Mouse (Mus musculus) embryonic facial prominence, embryonic 13.5 days (tissue): ENCODE results near the gene Tm9sf4. TPM values are rescaled to one million over a fixed set of nuclear protein-coding genes. Genes with fewer than 3 reads are reported as not detected.

Source experiments
- ATAC-seq: fragments of 200-750 bp; cut with Nextera tagmentation; 2 replicates; pipeline ENCODE4 v1.8.0; 2017; ENCODE audit warnings: low read depth; ENCODE audit not compliant: insufficient number of reproducible peaks, insufficient read depth, low FRiP score, low TSS enrichment
- H3K27ac ChIP-seq: fragments of 300-500 bp; sonication (generic); 2 replicates; pipeline ENCODE4 v1.5.1; 2015; ENCODE audit warnings: moderate library complexity, mild to moderate bottlenecking, inconsistent platforms
- H3K27me3 ChIP-seq: fragments of 300-500 bp; sonication (generic); 2 replicates; pipeline ENCODE4 v1.6.1; 2015; ENCODE audit warnings: mild to moderate bottlenecking, inconsistent platforms
- H3K36me3 ChIP-seq: fragments of 300-500 bp; sonication (generic); 2 replicates; pipeline ENCODE4 v1.6.1; 2015; ENCODE audit warnings: mild to moderate bottlenecking, inconsistent platforms
- H3K4me1 ChIP-seq: fragments of 300-500 bp; sonication (generic); 2 replicates; pipeline ENCODE4 v1.6.1; 2015; ENCODE audit warnings: inconsistent platforms
- H3K4me2 ChIP-seq: fragments of 300-500 bp; sonication (generic); 2 replicates; pipeline ENCODE4 v1.6.1; 2015; ENCODE audit warnings: moderate library complexity, mild to moderate bottlenecking, inconsistent platforms
- H3K4me3 ChIP-seq: fragments of 300-500 bp; sonication (generic); 2 replicates; pipeline ENCODE4 v1.5.1; 2015; ENCODE audit warnings: mild to moderate bottlenecking, inconsistent platforms
- H3K9ac ChIP-seq: fragments of 300-500 bp; sonication (generic); 2 replicates; pipeline ENCODE4 v1.6.1; 2015; ENCODE audit warnings: mild to moderate bottlenecking, inconsistent platforms
- H3K9me3 ChIP-seq: fragments of 300-500 bp; sonication (generic); 2 replicates; pipeline ENCODE4 v1.6.1; 2016; ENCODE audit warnings: inconsistent platforms
- WGBS: fragments of 180-500 bp; shearing (Covaris S2); methylation state at CpG from one replicate; pipeline ENCODE4 v1.1.7; 2015; ENCODE audit warnings: mixed read lengths; 5-methylcytosine and 5-hydroxymethylcytosine counted together
- polyA plus RNA-seq: library from polyadenylated mRNA; unstranded; fragments of >200 nt; fragmentation: Nextera tagmentation; extraction: Ambion mirVana; gene quantifications from 2 replicates; pipeline ENCODE4 v1.2.1, GENCODE M21; 2015

Gene Tm9sf4
- polyA plus RNA-seq, 1 experiment from 2014 or later = 85.7 TPM

- ATAC-seq = no peak
- H3K9ac ChIP-seq = no peak overlapping the region
- H3K9me3 ChIP-seq = no peaks in the 10 kb centered on the region
- 0 out of 2 replicates have a peak, but pooled peaks cover 3% of the 10 kb centered on the region for H3K36me3 ChIP-seq
- H3K27ac ChIP-seq = no peak overlapping the region
- H3K4me1 ChIP-seq = peaks cover 7% of the 10 kb centered on the region
- no peaks in the 10 kb centered on the region for H3K27me3 ChIP-seq
- H3K4me3 ChIP-seq = no peak overlapping the region
- H3K4me2 ChIP-seq = no peak overlapping the region
- 88% methylated on average over 5 of the region's 5 CpGs for WGBS
Observed at GRCm38 (mm10) chr2:153160133-153160532, 970 bp upstream of the Tm9sf4 start.

DNA sequence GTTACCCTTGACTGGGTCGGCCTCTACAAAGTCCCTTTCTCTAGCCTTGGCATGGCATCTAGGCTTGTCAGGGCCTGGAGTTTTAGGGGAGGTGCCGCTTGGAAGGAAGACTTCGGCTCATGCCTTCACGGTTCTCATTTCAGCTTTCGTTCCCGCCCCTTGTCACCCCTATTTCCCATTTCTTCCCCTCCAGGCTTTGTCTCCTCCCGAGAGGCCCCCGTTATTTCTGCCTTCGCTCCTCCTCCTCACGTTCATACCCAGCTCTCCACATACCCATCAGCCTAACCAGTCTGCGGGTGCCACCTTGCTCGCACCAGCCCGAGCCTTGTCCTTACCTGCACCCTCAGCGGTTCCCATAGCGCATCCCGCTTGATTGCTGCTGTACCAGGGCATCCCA, 579 bp downstream of the Tm9sf4 start:
- peak overlapping the region; percentile 96 for H3K27ac ChIP-seq
- H3K36me3 ChIP-seq = peaks cover 8% of the 10 kb centered on the region; the same call in 1 of the 2 replicates
- H3K4me1 ChIP-seq = peaks cover 9% of the 10 kb centered on the region
- H3K4me2 ChIP-seq = peak overlapping the region; percentile 94
- H3K9ac ChIP-seq = peak overlapping the region; percentile 93
- H3K9me3 ChIP-seq = no peaks in the 10 kb centered on the region
- peak; percentile 40 for ATAC-seq
- H3K4me3 ChIP-seq = peak overlapping the region; percentile 86
- no peaks in the 10 kb centered on the region for H3K27me3 ChIP-seq
- under 1% methylated on average over 16 of the region's 16 CpGs for WGBS

DNA sequence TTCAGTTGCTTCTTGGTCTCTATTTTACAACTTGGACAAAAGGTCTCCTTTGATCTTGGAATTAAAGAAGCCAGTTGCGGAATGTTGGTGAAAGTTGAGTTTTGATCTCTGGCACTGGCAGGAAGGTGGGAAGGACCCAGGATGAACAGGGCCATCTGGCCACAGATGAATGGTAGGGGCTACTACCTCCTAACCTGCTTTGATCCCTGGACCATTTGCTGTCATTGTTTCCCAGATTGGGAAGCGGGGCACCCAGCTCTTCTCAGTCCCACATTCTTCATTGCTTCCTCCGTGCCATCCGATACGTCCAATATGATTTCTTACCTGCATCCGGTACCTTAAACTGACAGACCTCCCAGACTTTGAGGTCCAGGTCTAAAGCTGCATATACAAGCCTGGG, 6.0 kb downstream of the Tm9sf4 start:
- no peaks in the 10 kb centered on the region for H3K27me3 ChIP-seq
- H3K9ac ChIP-seq = no peak overlapping the region
- WGBS = 70% methylated on average over 6 of the region's 6 CpGs

DNA sequence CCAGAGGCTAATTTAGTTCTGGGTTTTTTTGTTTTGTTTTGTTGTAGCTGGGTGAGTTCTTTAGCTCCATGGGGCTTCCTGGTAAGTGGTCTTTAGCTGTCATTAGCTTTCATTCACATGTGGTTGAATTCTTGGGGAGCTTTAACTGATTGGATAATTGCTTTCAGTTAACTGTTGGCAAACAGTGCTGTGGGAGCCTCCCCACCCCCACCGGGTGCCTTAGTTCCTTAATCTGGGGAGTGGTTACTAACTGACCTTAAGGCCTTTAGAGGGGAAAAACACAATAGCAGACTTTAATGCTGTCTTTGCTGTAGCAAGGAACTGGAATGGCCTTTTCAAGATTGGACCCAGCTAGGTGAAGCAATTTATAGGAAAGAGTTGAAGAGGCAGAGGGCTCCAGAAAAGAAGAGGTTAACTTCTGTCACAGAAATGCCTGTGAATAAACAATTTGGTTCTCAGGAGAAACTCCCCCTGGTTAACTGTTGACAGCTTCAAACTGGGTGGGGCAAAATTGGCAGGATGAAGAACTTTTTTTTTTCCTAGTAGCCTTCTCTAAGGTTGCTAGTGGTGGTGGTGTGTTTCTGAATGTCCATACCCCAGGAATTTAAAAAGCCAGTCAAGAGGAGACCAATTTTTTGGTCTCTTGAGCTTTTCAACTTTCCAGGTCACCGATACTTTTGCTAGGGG, 7.2 kb downstream of the Tm9sf4 start:
- H3K4me3 ChIP-seq = no peak overlapping the region
- no peak overlapping the region for H3K9ac ChIP-seq
- ATAC-seq = no peak
- 18% methylated on average over 2 of the region's 2 CpGs for WGBS
- no peaks in the 10 kb centered on the region for H3K9me3 ChIP-seq
- no peaks in the 10 kb centered on the region for H3K27me3 ChIP-seq
- peaks cover 13% of the 10 kb centered on the region; the same call in 1 of the 2 replicates for H3K36me3 ChIP-seq
- peaks cover 20% of the 10 kb centered on the region for H3K4me1 ChIP-seq
- 0 out of 2 replicates have a peak overlapping the region, but pooled peaks have one; percentile 5 for H3K27ac ChIP-seq
- no peak overlapping the region for H3K4me2 ChIP-seq

More for the DNA sequence above, 6.0 kb downstream of the Tm9sf4 start:
- Histone ChIP-seq H3K36me3 (peaks cover 13% of the 10 kb centered on the region; the same call in 1 of the 2 replicates), H3K4me3 (no peak overlapping the region), H3K4me2 (no peak overlapping the region), H3K9me3 (no peaks in the 10 kb centered on the region), H3K4me1 (peaks cover 23% of the 10 kb centered on the region), H3K27ac (no peak overlapping the region)
- ATAC-seq = no peak

DNA sequence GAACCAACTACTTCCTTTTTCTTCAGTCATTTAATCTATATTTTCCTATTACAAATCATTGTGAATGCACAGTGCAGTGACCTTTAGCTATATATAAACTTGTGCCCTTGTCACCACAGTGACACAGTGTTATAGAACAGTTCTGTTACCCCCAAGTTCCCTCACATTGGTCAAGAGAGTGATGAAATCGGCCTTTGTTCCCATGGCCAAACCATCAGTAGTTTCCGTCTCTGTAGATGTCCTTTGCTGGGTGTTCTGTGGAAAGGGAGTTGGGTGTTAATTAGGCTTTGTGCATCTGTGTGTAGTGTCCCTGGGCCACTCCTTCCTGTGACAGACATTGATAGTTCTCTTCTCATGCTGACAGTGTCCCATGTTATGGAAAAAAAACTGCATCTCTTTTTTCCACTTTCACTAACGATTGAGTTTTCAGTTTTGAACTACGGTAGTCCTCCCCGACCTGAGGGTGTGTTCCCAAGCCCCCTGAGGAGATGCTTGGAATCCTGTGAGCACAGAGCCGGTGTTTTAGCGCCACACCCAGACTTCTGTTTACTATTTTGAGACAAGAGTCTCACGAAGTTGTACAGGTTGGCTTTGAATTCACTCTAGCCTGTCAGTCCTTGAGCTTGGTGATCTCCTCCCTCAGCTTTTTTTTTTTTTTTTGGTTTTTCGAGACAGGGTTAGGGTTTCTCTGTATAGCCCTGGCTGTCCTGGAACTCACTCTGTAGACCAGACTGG, 9.6 kb downstream of the Tm9sf4 start:
- peaks cover 21% of the 10 kb centered on the region for H3K4me1 ChIP-seq
- no peak overlapping the region for H3K9ac ChIP-seq
- no peak overlapping the region for H3K4me3 ChIP-seq
- H3K36me3 ChIP-seq = peaks cover 9% of the 10 kb centered on the region; the same call in 1 of the 2 replicates
- ATAC-seq = no peak
- 87% methylated on average over 9 of the region's 9 CpGs for whole genome bisulfite sequencing
- no peaks in the 10 kb centered on the region for H3K9me3 ChIP-seq
- H3K4me2 ChIP-seq = no peak overlapping the region
- no peak overlapping the region for H3K27ac ChIP-seq
- no peaks in the 10 kb centered on the region for H3K27me3 ChIP-seq

DNA sequence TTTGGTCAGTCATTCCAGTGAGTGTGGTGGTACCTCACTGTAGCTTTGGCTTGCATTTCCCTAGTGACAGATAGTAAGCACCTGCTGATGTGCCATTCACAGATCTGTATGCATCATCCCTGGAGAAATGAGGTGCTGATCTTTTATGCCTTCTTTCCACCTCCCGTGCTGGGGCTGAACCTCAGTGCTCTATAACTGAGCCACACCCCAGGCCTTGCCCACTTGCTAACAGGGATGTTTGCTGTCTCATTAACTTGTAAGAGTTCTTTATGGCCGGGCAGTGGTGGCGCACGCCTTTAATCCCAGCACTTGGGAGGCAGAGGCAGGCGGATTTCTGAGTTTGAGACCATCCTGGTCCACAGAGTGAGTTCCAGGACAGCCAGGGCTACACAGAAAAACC, 10.9 kb downstream of the Tm9sf4 start:
- Histone ChIP-seq H3K4me1 (peaks cover 22% of the 10 kb centered on the region), H3K27me3 (no peaks in the 10 kb centered on the region), H3K9me3 (no peaks in the 10 kb centered on the region), H3K9ac (no peak overlapping the region), H3K4me3 (no peak overlapping the region), H3K27ac (no peak overlapping the region), H3K4me2 (no peak overlapping the region), H3K36me3 (peaks cover 2% of the 10 kb centered on the region; the same call in 1 of the 2 replicates)
- no peak for ATAC-seq
- 92% methylated on average over 5 of the region's 5 CpGs for WGBS

DNA sequence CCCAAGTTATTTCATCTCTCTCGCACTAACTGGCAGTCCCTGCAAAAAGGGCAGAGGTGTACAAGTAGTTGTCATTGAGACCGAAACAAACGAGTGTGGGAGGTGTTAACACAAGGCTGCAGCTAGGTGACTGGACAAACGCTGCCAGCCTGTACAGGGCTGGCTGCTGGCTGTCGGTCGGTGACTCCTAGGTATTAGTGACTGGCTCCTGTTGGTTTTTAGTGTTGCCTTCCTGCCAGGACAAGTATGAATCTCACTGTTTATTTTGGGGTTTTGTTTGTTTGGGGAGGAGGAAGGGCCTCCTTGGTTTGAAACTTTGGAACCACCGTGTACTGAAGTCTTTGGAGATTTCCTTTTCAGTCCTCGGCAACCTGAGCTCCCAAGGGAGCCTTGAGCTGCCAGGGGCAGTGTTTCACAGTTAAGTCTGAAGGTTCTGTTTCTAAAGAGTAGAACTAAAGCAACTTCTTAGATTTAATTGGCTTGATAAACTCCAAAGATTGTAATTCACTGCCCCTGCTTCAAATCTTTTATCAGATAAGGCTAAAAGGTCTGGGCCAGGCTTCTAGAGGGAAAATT, 15.0 kb downstream of the Tm9sf4 start:
- WGBS = 58% methylated on average over 8 of the region's 8 CpGs

DNA sequence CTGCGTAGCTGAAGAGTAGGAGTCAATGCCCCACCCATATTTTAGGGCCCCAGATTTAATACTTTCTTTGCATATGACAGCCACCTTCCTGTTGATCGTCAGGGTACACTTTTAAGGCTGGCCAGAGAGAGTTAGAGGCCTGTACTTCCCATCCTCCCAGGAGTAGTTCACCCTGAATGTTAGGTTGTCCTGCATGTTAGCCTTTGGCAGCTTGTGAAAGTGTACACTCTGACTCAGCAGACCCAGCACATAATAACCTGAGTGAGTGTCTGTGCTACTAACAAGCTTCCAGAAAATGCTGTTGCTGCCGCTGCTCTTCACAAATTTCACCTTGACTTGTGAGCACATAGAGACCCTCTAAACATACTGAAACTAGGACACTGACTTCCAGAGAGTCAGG, 16.1 kb downstream of the Tm9sf4 start:
- H3K9ac ChIP-seq = no peak overlapping the region
- no peak for ATAC-seq
- 92% methylated on average over 3 of the region's 3 CpGs for WGBS

More for the DNA sequence above, 15.0 kb downstream of the Tm9sf4 start:
- no peaks in the 10 kb centered on the region for H3K9me3 ChIP-seq
- no peak overlapping the region for H3K27ac ChIP-seq
- peaks cover 21% of the 10 kb centered on the region for H3K36me3 ChIP-seq
- H3K4me2 ChIP-seq = no peak overlapping the region
- peaks cover 6% of the 10 kb centered on the region; the same call in 1 of the 2 replicates for H3K4me1 ChIP-seq
- no peaks in the 10 kb centered on the region for H3K27me3 ChIP-seq
- no peak overlapping the region for H3K4me3 ChIP-seq
- H3K9ac ChIP-seq = no peak overlapping the region
- no peak for ATAC-seq

GRCm38 (mm10) chr2:153179126-153179860, 18.2 kb downstream of the Tm9sf4 start:
- no peak overlapping the region for H3K4me3 ChIP-seq
- H3K36me3 ChIP-seq = peaks cover 53% of the 10 kb centered on the region
- ATAC-seq = no peak
- WGBS = 80% methylated on average over 10 of the region's 10 CpGs
- H3K9ac ChIP-seq = no peak overlapping the region
- no peaks in the 10 kb centered on the region for H3K9me3 ChIP-seq
- H3K4me1 ChIP-seq = peaks cover 6% of the 10 kb centered on the region; the same call in 1 of the 2 replicates
- no peaks in the 10 kb centered on the region for H3K27me3 ChIP-seq
- no peak overlapping the region for H3K27ac ChIP-seq
- H3K4me2 ChIP-seq = no peak overlapping the region

More for the DNA sequence above, 16.1 kb downstream of the Tm9sf4 start:
- Histone ChIP-seq H3K27ac (no peak overlapping the region), H3K36me3 (peaks cover 32% of the 10 kb centered on the region), H3K9me3 (no peaks in the 10 kb centered on the region), H3K4me2 (no peak overlapping the region), H3K27me3 (no peaks in the 10 kb centered on the region), H3K4me1 (peaks cover 6% of the 10 kb centered on the region; the same call in 1 of the 2 replicates), H3K4me3 (no peak overlapping the region)

- Histone ChIP-seq H3K36me3 (peaks cover 59% of the 10 kb centered on the region), H3K4me3 (no peak overlapping the region), H3K4me1 (peaks cover 6% of the 10 kb centered on the region; the same call in 1 of the 2 replicates), H3K4me2 (no peak overlapping the region), H3K9ac (no peak overlapping the region), H3K27me3 (no peaks in the 10 kb centered on the region), H3K27ac (no peak overlapping the region), H3K9me3 (no peaks in the 10 kb centered on the region)
- 67% methylated on average over 3 of the region's 3 CpGs for WGBS
- no peak for ATAC-seq
Observed at GRCm38 (mm10) chr2:153179961-153180360, 18.9 kb downstream of the Tm9sf4 start.

GRCm38 (mm10) chr2:153186176-153186591, 25.1 kb downstream of the Tm9sf4 start:
- Histone ChIP-seq H3K9me3 (no peaks in the 10 kb centered on the region), H3K36me3 (peaks cover 99% of the 10 kb centered on the region), H3K27ac (no peak overlapping the region), H3K4me2 (no peak overlapping the region), H3K4me1 (no peaks in the 10 kb centered on the region), H3K9ac (no peak overlapping the region), H3K4me3 (no peak overlapping the region), H3K27me3 (no peaks in the 10 kb centered on the region)
- no peak for ATAC-seq
- WGBS = 63% methylated on average over 2 of the region's 2 CpGs
